Mouse (Mus musculus) cerebellum, adult 2 months (tissue): ENCODE measurements around the gene Snrnp35. TPM values are rescaled to one million over a fixed set of nuclear protein-coding genes. Genes with fewer than 3 reads are reported as not detected.

ENCODE experiments used
- DNase-seq, 2 experiments: peaks; one replicate each; pipeline ENCODE4 v3.0.0; 2021
- H3K27ac ChIP-seq: fragments of 200-500 bp; 2 replicates; pipeline ENCODE4 v1.5.1; 2012; ENCODE audit warnings: low read length, control low read depth, inconsistent platforms; ENCODE audit not compliant: insufficient read depth
- H3K27me3 ChIP-seq: fragments of 200-500 bp; 2 replicates; pipeline ENCODE4 v1.6.1; 2012; ENCODE audit warnings: inconsistent platforms, mild to moderate bottlenecking, low read length, moderate library complexity; ENCODE audit not compliant: control insufficient read depth, insufficient read depth
- H3K4me1 ChIP-seq: fragments of 200-500 bp; 2 replicates; pipeline ENCODE4 v1.6.1; 2011; ENCODE audit warnings: low read length; ENCODE audit not compliant: control insufficient read depth, insufficient read depth
- H3K4me3 ChIP-seq: fragments of 200-500 bp; replicated peaks from 2 replicates; pipeline ENCODE3; 2011; ENCODE audit warnings: mild to moderate bottlenecking, low read depth, low read length, control low read depth; ENCODE audit not compliant: insufficient read depth
- CTCF ChIP-seq: fragments of 200-500 bp; IDR thresholded peaks from 2 replicates; pipeline ENCODE4 v1.5.1; 2011; ENCODE audit warnings: low read depth, mild to moderate bottlenecking, control low read depth, low read length, moderate library complexity, borderline replicate concordance; ENCODE audit not compliant: insufficient read depth
- POLR2A ChIP-seq: fragments of 200-500 bp; IDR thresholded peaks from 2 replicates; pipeline ENCODE4 v1.6.1; 2011; ENCODE audit warnings: low read length, control low read depth, borderline replicate concordance; ENCODE audit not compliant: insufficient read depth
- WGBS: fragments of 180-500 bp; shearing (Covaris S2); methylation state at CpG from one replicate; pipeline ENCODE4 v1.1.7; 2018; 5-methylcytosine and 5-hydroxymethylcytosine counted together
- polyA plus RNA-seq: library from polyadenylated mRNA; depleted of rRNA; stranded (reverse); fragments of >200 nt; gene quantifications from 2 replicates; pipeline ENCODE4 v1.2.3, GENCODE M21; 2012; rRNA removed

The Snrnp35 gene
- 12.3 and 13.1 TPM in 2 replicates for polyA plus RNA-seq

GRCm38 (mm10) chr5:124482966-124483654 lies at the start of gene Snrnp35:
Snrnp35 (plus strand) TSS chr5:124483134.
- under 1% methylated on average over 47 of the region's 48 CpGs for WGBS
- Histone ChIP-seq H3K4me3 (peak within 1 kb of the TSS; percentile 80), H3K27me3 (no peaks in the 10 kb centered on the region), H3K4me1 (no peaks in the 10 kb centered on the region), H3K27ac (peak within 1 kb of the TSS; percentile 62)
- TF ChIP-seq POLR2A (peak; percentile 52; the same call in 1 of the 2 replicates), CTCF (no peak)
- DNase-seq: peak; percentile 89 to 95

- peaks cover 2% of the 10 kb centered on the region; the same call in 1 of the 2 replicates for H3K4me1 ChIP-seq
- TF ChIP-seq CTCF (no peak), POLR2A (no peak)
- H3K27me3 ChIP-seq: no peaks in the 10 kb centered on the region
- DNase-seq: no peak
- 84% methylated on average over 5 of the region's 5 CpGs for WGBS
- H3K4me3 ChIP-seq: no peak overlapping the region
- H3K27ac ChIP-seq: no peak overlapping the region
Measured at GRCm38 (mm10) chr5:124438229-124438628, 44.7 kb upstream of the Snrnp35 start.

- TF ChIP-seq POLR2A (no peak), CTCF (no peak)
- H3K27ac ChIP-seq: no peak overlapping the region
- H3K4me3 ChIP-seq: no peak overlapping the region
- no peaks in the 10 kb centered on the region for H3K27me3 ChIP-seq
- DNase-seq: no peak
- 58% methylated on average over 5 of the region's 5 CpGs for WGBS
- peaks cover 2% of the 10 kb centered on the region; the same call in 1 of the 2 replicates for H3K4me1 ChIP-seq
Measured at GRCm38 (mm10) chr5:124438746-124439145, 44.2 kb upstream of the Snrnp35 start.

GRCm38 (mm10) chr5:124439447-124440093 lies 43.4 kb upstream of the Snrnp35 start, which contains the start of gene Kmt5a:
Kmt5a (plus strand) TSS chr5:124439930.
- peak; percentile 97 for DNase-seq
- under 1% methylated on average over 34 of the region's 34 CpGs for WGBS
- Histone ChIP-seq H3K27me3 (no peaks in the 10 kb centered on the region), H3K27ac (peak within 1 kb of the TSS; percentile 76), H3K4me3 (peak within 1 kb of the TSS; percentile 64), H3K4me1 (peaks cover 2% of the 10 kb centered on the region; the same call in 1 of the 2 replicates)
- TF ChIP-seq CTCF: no peak
- TF ChIP-seq POLR2A: peak; percentile 22; the same call in 1 of the 2 replicates

- TF ChIP-seq POLR2A (no peak), CTCF (peak; percentile 33; the same call in 1 of the 2 replicates)
- peak overlapping the region; percentile 76 for H3K27ac ChIP-seq
- peaks cover 2% of the 10 kb centered on the region; the same call in 1 of the 2 replicates for H3K4me1 ChIP-seq
- H3K27me3 ChIP-seq: no peaks in the 10 kb centered on the region
- under 1% methylated on average over 30 of the region's 30 CpGs for WGBS
- DNase-seq: peak; percentile 68 to 78
- peak overlapping the region; percentile 64 for H3K4me3 ChIP-seq
Measured at GRCm38 (mm10) chr5:124440094-124440701, 42.7 kb upstream of the Snrnp35 start.

- Histone ChIP-seq H3K27ac (no peak overlapping the region), H3K4me3 (no peak overlapping the region), H3K27me3 (no peaks in the 10 kb centered on the region), H3K4me1 (peaks cover 7% of the 10 kb centered on the region)
- 84% methylated on average over 2 of the region's 2 CpGs for WGBS
- no peak for TF ChIP-seq POLR2A
- no peak for TF ChIP-seq CTCF
- DNase-seq: no peak
Measured at GRCm38 (mm10) chr5:124442628-124443027, 40.3 kb upstream of the Snrnp35 start.

GRCm38 (mm10) chr5:124444208-124444607 lies 38.7 kb upstream of the Snrnp35 start:
- TF ChIP-seq CTCF (no peak), POLR2A (no peak)
- no peaks in the 10 kb centered on the region for H3K27me3 ChIP-seq
- H3K4me3 ChIP-seq: no peak overlapping the region
- no peak for DNase-seq
- H3K4me1 ChIP-seq: peaks cover 12% of the 10 kb centered on the region
- no peak overlapping the region for H3K27ac ChIP-seq
- WGBS: 71% methylated on average over 3 of the region's 3 CpGs
